Mouse (Mus musculus): Measurements from ENCODE around the gene Erfe. TPM values are rescaled to one million over a fixed set of nuclear protein-coding genes. Genes with fewer than 3 reads are reported as not detected.
A peak's percentile ranks its signal among the peaks of the same experiment; 100 is the strongest.

Gene Erfe
- polyA plus RNA-seq, 1 experiment from 2014 or later: not detected

DNA sequence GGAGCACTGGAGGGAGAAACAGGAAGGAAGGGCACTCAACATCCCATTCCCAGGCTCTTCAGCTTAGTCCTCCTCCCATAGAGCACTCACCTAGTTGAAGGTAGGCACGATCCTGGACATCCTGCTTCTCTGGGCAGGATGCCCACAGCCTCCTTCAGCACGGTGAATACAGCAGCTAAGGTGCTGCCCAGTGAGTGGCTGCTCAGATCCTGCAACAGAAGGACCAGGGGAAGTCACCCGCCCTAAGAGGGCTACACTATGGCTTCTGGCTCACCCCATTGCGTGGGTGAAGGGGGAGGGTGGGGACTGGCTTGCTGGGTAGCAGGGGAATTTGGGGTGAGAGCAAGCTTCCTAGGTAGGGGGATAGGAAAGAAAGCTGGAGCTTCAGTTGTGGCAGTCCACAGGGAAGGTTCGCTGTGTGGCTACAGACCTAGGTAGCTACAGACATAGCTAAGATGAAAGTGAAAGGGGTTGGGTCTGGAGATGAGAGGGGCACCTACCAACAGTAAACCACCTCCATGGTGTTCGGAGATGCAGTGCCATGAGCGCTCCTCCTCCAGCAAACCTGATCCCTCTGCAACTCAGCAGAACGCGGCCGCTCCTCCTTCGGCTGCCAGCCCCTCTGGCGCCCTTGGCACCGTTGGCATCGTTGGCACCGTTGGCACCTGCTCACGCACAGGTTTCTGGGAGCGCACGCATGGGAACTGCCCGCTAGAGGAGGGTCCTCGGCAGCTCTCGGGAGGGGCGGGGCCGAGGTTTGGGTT, 39.4 kb downstream of the Erfe start:
- Histone ChIP-seq H3K36me3 (ENCODE audit: inconsistent target) (no peaks in the 10 kb centered on the region), H3K79me2 (ENCODE audit: inconsistent target) (no peaks in the 10 kb centered on the region), H3K4me3 (ENCODE audit: inconsistent target) (no peak overlapping the region), H3K27ac (no peak overlapping the region)
- WGBS (ENCODE audit: missing documents): 50% methylated on average over 15 of the region's 23 CpGs

DNA sequence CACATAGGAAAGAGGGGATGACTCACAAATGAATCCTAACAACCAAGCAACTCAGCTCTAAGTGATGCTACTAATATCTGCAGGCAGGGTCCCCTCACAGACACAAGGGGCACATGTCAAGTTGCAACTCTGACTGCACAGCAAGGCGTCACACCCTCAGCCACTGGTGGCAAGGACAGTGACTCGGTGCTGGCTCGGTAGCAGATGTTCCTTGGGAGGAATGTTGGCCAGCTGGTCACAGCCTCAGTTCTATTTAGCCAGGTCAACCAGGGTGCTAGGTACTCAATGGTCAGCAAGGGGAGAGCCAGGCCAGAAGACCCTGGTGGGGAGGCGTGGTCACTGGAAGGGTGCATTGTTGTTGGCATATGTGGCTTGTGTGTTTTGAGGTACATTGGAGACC, 41.6 kb downstream of the Erfe start:
- H3K36me3 ChIP-seq (ENCODE audit: inconsistent target): no peaks in the 10 kb centered on the region
- no peak overlapping the region for H3K27ac ChIP-seq
- no peaks in the 10 kb centered on the region for H3K79me2 ChIP-seq (ENCODE audit: inconsistent target)
- 91% methylated on average over 4 of the region's 4 CpGs for WGBS (ENCODE audit: missing documents)
- H3K4me3 ChIP-seq (ENCODE audit: inconsistent target): no peak overlapping the region

DNA sequence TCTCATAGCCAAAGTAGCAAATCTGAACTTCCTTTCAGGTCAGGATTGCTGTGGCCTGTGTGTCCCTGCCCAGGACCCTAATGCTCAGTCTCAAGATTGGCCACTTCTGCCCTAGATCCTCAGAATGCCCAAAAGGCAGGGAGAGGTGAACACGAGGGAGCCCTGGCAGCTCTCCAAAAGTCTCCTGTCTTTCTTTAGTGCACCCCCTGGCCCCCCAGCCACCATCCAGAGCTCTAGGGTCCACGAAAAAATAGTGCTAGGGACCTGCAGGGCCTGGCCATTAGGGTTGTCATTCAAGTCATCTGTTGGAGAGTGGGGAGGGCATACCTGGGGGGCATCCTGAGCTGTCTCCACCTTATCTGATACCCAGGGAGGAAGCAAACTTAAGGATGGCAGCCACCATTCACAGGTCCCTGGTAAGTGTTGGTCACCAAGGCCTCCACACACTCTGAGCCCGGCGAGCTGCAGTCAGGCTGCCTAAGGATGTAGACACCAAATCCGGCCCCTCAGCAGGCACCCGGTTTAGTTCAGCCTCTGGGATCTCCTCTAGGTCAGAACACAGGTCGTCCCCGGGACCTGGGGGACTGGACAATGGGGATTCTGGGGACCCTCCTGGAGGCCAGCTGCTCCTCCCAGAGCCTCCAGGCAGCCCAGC, 45.5 kb downstream of the Erfe start:
- H3K27ac ChIP-seq: no peak overlapping the region
- H3K36me3 ChIP-seq (ENCODE audit: inconsistent target): no peaks in the 10 kb centered on the region
- H3K79me2 ChIP-seq (ENCODE audit: inconsistent target): no peaks in the 10 kb centered on the region
- 94% methylated on average over 8 of the region's 8 CpGs for WGBS (ENCODE audit: missing documents)
- H3K4me3 ChIP-seq (ENCODE audit: inconsistent target): no peak overlapping the region

DNA sequence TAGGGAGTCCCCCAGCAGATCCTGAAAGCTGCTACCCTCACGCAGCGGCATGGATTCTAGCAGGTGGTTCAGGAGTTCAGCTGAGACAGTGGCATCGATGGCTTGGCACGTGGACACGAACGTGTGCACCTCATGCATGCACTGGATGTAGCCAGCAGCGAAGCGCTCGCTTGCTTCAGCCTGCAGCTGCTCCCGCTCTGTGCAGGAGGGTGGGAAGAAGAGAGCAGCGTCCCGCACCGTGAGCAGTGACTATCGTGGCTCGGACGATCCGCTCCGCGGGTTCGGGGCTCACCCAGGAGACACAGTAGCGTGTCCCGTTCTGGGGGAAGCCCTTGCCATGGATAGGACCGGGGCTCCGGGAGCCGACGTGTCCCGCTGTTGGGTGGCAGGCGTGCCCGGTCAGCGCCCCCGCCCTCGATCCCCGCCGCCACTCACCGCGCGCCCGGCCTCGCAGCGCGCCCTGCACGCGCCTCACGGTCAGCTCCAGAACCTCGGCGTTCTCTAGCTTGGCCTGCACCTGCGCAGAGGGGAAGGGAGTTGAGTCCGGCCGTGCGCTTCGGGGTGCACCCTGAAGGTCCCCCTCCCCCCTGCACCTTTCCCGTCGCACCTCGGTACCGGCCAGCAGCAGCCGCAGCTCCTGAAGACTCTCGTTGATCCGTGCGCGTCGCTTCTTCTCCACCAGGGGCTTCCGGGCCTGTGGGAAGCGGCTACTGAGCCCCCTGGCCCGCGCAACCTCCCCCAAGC, 46.2 kb downstream of the Erfe start:
- 15% methylated on average over 64 of the region's 65 CpGs for WGBS (ENCODE audit: missing documents)
- Histone ChIP-seq H3K27ac (no peak overlapping the region), H3K79me2 (ENCODE audit: inconsistent target) (no peaks in the 10 kb centered on the region), H3K36me3 (ENCODE audit: inconsistent target) (no peaks in the 10 kb centered on the region), H3K4me3 (ENCODE audit: inconsistent target) (peak overlapping the region; percentile 40)

DNA sequence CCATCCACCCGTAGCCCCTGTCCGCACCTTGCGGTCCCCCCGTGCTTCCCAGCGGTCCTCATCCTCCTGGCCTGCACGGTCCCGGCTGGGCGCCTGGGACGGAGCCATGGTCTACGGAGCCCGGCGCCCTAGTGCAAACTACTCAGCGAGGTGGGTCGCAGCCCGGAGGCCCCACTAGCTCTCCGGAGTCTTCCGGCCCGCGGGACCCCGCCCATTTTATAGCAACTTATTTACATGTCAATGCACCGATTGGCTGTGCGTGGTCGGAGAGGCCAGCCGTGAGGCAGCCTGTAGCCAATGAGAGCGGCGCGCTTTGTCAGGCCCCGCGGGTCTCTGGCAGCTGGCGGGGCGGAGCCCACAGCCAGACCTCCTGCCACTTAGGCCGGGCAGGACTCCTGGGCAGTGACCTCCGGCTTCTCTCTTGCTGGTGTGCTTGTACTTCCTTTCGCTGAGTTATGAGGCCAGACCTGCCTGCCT, 46.8 kb downstream of the Erfe start:
- WGBS (ENCODE audit: missing documents): under 1% methylated on average over 29 of the region's 34 CpGs
- H3K36me3 ChIP-seq (ENCODE audit: inconsistent target): no peaks in the 10 kb centered on the region
- no peaks in the 10 kb centered on the region for H3K79me2 ChIP-seq (ENCODE audit: inconsistent target)
- H3K4me3 ChIP-seq (ENCODE audit: inconsistent target): peak overlapping the region; percentile 43
- H3K27ac ChIP-seq: peak overlapping the region; percentile 48

DNA sequence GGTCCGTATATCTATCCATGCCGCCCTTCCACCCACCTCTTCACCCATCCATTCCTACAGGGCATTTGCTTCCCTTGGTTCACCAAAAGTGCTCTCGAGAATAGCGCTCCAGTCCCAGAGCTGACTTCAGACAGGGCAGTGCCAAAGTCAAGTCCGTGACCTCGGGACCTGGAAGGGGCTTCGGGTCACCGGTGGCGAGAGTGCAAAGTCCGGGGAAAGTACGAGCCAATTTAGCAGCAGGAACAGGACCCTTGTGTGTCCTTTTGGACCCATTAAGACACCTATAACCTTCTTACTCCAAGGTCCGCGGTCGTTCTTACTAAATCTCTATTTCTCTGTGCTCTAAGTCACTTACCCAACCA, 47.3 kb downstream of the Erfe start:
- Histone ChIP-seq H3K79me2 (ENCODE audit: inconsistent target) (no peaks in the 10 kb centered on the region), H3K36me3 (ENCODE audit: inconsistent target) (no peaks in the 10 kb centered on the region), H3K4me3 (ENCODE audit: inconsistent target) (peak overlapping the region; percentile 43), H3K27ac (peak overlapping the region; percentile 48)
- WGBS (ENCODE audit: missing documents): 0% methylated on average over 14 of the region's 14 CpGs

DNA sequence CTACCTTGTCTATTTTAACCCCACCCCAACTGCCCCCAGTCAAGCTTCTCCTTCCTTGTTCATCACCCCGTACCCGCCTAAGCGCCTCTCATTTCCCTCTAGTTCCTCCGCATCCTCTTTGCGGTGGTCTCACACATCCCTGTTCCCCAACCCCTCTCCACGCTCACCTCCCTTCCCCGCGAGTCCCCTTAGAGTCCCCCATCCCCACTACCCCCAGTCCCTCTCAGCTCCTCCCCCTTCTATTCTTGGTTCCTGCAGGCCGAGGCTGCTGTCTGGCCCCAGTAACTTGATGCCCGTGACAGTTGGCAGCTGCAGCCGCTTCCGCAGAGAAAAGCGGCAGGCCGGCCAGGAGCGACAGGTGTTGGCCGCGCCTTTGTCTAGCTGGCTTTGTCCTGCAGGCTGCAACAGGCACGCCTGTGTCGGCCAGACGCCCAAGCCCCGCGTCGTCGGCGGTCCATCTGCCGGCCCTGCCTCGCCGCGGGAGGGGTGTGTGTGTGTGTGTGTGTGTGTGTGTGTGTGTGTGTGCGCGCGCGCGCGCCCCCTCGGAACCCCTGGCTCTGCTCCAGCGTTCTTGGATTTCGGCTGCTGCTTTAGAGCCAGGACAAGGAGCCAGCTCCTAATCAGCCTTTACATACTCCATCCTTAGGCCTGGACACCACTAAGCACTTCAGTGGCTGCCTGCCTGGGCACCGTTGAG, 47.8 kb downstream of the Erfe start, which contains the start of gene Hes6:
TSS of gene Hes6 (minus strand) at position 141 of the 697 bp plus-strand sequence.
- Histone ChIP-seq H3K4me3 (ENCODE audit: inconsistent target) (peak within 1 kb of the TSS; percentile 43), H3K36me3 (ENCODE audit: inconsistent target) (no peaks in the 10 kb centered on the region), H3K27ac (peak within 1 kb of the TSS; percentile 48), H3K79me2 (ENCODE audit: inconsistent target) (no peaks in the 10 kb centered on the region)
- 6% methylated on average over 36 of the region's 39 CpGs for WGBS (ENCODE audit: missing documents)

DNA sequence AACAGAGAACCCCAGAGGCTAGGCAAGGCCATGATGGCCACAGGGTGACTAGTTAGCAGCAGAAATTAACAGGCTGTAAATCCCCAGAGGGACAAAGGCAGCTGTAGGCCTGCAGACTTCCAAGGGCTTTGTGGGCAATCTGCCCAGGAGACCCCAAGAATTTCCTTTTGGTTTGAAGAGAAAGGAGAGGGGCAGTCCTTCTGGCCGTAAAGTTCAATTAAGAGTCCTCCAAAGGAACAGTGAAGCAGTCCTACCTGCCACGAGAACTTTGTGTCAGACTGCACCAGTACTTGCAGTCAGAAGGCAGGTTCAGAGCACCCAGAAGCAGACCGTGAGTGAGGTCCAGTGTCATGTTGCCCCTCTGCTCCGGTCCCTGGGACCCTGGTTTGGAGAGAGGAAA, 48.7 kb downstream of the Erfe start:
- Histone ChIP-seq H3K4me3 (ENCODE audit: inconsistent target) (no peak overlapping the region), H3K79me2 (ENCODE audit: inconsistent target) (no peaks in the 10 kb centered on the region), H3K36me3 (ENCODE audit: inconsistent target) (no peaks in the 10 kb centered on the region), H3K27ac (no peak overlapping the region)
- WGBS (ENCODE audit: missing documents): 94% methylated on average over 4 of the region's 4 CpGs

DNA sequence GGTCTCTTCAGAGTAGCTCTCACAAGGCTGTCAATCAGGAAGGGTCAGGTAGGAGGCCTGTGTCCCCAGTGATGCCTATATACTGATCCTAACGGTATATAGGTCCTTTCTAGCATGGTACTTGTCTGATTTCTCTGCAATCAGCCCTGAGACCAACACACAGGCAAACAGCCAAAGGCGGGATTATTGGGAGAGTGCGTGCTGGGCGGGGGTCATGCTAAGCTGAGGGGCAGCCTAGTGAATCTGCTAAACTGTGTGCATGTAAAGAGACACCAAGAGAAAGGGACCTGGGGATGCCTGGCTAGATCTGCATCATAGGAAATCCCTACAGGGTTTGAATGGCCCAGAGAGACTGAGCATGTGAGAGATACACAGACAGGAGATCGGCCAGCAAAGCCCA, 49.1 kb downstream of the Erfe start:
- 89% methylated on average over 5 of the region's 5 CpGs for WGBS (ENCODE audit: missing documents)
- H3K79me2 ChIP-seq (ENCODE audit: inconsistent target): no peaks in the 10 kb centered on the region
- H3K36me3 ChIP-seq (ENCODE audit: inconsistent target): no peaks in the 10 kb centered on the region
- H3K4me3 ChIP-seq (ENCODE audit: inconsistent target): no peak overlapping the region
- no peak overlapping the region for H3K27ac ChIP-seq

DNA sequence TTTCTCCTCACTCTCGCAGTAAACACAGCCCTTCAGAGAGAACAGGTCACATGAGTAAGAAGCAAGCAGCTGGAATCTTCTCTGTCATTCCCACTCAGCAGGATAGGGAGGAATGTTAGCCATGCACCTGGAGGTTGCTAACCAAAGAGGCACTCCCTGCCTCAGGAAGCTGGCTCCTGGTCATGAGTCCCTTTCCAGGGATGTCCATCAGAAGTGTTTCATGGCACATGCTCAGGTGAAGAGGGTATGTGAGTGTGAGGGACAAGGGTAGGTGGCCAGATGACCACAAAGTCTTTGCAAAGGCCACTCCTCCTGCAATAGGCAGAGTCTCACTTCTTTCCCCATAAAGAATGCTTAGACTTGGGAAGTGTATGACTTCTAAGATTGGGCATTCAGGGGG, 51.8 kb downstream of the Erfe start:
- Histone ChIP-seq H3K36me3 (ENCODE audit: inconsistent target) (no peaks in the 10 kb centered on the region), H3K4me3 (ENCODE audit: inconsistent target) (no peak overlapping the region), H3K79me2 (ENCODE audit: inconsistent target) (no peaks in the 10 kb centered on the region), H3K27ac (no peak overlapping the region)
- WGBS (ENCODE audit: missing documents): 100% methylated on average over 1 of the region's 1 CpGs

DNA sequence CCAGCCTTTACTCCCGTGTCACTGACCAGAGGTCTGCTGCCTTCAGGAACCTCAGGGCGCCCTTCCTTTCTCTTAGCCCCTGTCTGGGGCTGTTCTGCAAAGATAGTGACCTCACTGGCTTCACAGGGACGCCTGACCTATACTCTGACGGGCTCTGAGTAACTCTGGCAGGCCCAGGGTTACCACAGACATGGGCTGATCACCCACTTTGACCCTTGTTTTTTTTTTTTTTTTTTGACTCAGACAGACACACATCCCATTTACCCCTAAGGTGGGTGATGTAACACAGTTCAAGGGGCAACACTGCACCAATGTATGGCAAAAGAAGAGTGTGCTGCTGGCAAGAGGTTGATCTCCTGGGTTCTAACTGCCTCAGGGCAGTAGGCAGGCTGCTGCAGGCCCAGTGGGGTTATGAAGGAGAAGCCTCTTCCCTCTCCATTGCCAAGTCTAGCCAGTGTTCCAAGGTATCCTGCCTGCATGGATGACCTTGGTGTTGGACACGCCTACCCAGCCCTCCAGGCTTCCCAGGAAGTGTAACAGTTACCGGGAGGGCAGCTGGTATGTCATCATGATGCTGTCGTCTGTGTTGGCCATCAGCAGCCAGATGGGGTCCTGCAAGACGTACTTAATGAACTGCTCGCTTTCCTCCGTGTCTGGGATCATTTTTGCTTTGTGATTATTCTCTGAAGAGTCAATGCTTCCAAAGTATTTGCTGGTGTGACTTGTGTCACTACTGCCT, 53.8 kb downstream of the Erfe start:
- H3K4me3 ChIP-seq (ENCODE audit: inconsistent target): no peak overlapping the region
- H3K27ac ChIP-seq: no peak overlapping the region
- H3K79me2 ChIP-seq (ENCODE audit: inconsistent target): no peaks in the 10 kb centered on the region
- 90% methylated on average over 10 of the region's 10 CpGs for WGBS (ENCODE audit: missing documents)
- H3K36me3 ChIP-seq (ENCODE audit: inconsistent target): no peaks in the 10 kb centered on the region

DNA sequence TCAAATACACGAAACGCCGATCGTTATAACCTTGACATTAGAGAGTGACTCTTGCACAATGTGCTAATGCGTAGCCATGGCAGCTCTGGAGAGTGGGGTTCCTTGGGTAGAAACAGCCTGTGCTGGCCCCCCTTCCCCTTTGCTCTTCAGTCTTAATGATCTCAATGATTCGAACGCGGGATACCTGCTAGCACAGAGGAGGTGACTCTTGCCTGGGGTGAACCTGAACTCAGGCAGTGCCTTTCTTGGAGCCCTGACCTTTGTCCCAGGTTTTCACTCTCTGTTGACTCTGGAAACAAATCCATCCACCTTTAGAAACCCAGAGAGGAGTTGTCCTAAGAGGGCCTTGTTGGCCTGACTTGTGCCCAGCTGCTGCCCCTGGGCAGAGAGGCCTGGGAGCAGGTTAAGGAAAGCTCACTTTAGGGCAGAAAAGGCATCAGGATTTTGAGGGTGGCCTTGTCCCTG, 54.4 kb downstream of the Erfe start:
- Histone ChIP-seq H3K36me3 (ENCODE audit: inconsistent target) (no peaks in the 10 kb centered on the region), H3K27ac (no peak overlapping the region), H3K79me2 (ENCODE audit: inconsistent target) (no peaks in the 10 kb centered on the region), H3K4me3 (ENCODE audit: inconsistent target) (no peak overlapping the region)
- WGBS (ENCODE audit: missing documents): 95% methylated on average over 8 of the region's 8 CpGs

Measured in macrophage (primary cell).